Mouse (Mus musculus): ENCODE results near the gene Gins2.

GRCm38 (mm10) chr8:120567731-120568130 lies 21.4 kb downstream of the Gins2 start:
- no peak for TF ChIP-seq POLR2A (IDR thresholded peaks at IDR 0.05; ENCODE audit: insufficient read length, low read depth)
- no peak for TF ChIP-seq MYOD1 (IDR thresholded peaks at IDR 0.05; ENCODE audit: control insufficient read depth in 1 of 3, insufficient read length in 2 of 3, low read depth in 2 of 3)
- no peak for TF ChIP-seq E2F4 (IDR thresholded peaks at IDR 0.05; ENCODE audit: insufficient read depth)
- no peak for TF ChIP-seq TCF12 (IDR thresholded peaks at IDR 0.05; ENCODE audit: insufficient read depth, poor library complexity, severe bottlenecking)
- no peak for TF ChIP-seq USF1 (IDR thresholded peaks at IDR 0.05; ENCODE audit: low read depth)
- TF ChIP-seq POLR2AphosphoS2 (IDR thresholded peaks at IDR 0.05; ENCODE audit: insufficient read length, low read depth) = no peak
- no peak for TF ChIP-seq MAX (IDR thresholded peaks at IDR 0.05; ENCODE audit: low read depth)
